Mouse (Mus musculus) MEL (cell line): Measurements from ENCODE around the gene Rnf215.

Source experiments
- CTCF ChIP-seq, 3 experiments: IDR thresholded peaks in 2 of 3; conservative IDR thresholded peaks in 1 of 3; 2 replicates each; pipeline ENCODE4 v1.5.1; 2011 to 2012; ENCODE audit warnings: low read length in 3 of 3, low read depth in 2 of 3, mild to moderate bottlenecking in 2 of 3, improper control_type of control experiment in 1 of 3, inconsistent platforms in 1 of 3, mixed read lengths in 1 of 3, moderate library complexity in 1 of 3; ENCODE audit not compliant: control insufficient read depth in 1 of 3, insufficient read depth in 1 of 3, poor library complexity in 1 of 3, severe bottlenecking in 1 of 3
- MAX ChIP-seq: IDR thresholded peaks from 2 replicates; pipeline ENCODE4 v1.6.1; 2011; ENCODE audit warnings: low read length, improper control_type of control experiment
- NRF1 ChIP-seq: IDR thresholded peaks from 2 replicates; pipeline ENCODE4 v1.6.1; 2014; ENCODE audit warnings: low read depth, mild to moderate bottlenecking, inconsistent platforms, low read length, improper control_type of control experiment, moderate library complexity; ENCODE audit not compliant: poor library complexity, insufficient read depth, severe bottlenecking
- POLR2A ChIP-seq, 2 experiments: IDR thresholded peaks; 2 replicates each; pipeline ENCODE4 v1.6.1; 2011 to 2012; ENCODE audit warnings: low read length in 2 of 2, mild to moderate bottlenecking in 2 of 2, control low read depth in 1 of 2, improper control_type of control experiment in 1 of 2, low read depth in 1 of 2, moderate library complexity in 1 of 2; ENCODE audit not compliant: control insufficient read depth in 1 of 2, insufficient read depth in 1 of 2, poor library complexity in 1 of 2
- RCOR1 ChIP-seq: IDR thresholded peaks from 2 replicates; pipeline ENCODE4 v1.6.1; 2012; ENCODE audit warnings: low read depth, mild to moderate bottlenecking, inconsistent platforms, low read length, improper control_type of control experiment
- TAL1 ChIP-seq: IDR thresholded peaks from 2 replicates; pipeline ENCODE4 v1.6.1; 2012; ENCODE audit warnings: mild to moderate bottlenecking, inconsistent platforms, low read length, moderate library complexity, mixed read lengths
- TBP ChIP-seq: IDR thresholded peaks from 2 replicates; pipeline ENCODE4 v1.8.0; 2011; ENCODE audit warnings: low read depth, low read length, improper control_type of control experiment
- ZKSCAN1 ChIP-seq: IDR thresholded peaks from 2 replicates; pipeline ENCODE4 v1.6.1; 2012; ENCODE audit warnings: low read depth, mild to moderate bottlenecking, inconsistent platforms, low read length, improper control_type of control experiment, moderate library complexity
- ZMIZ1 ChIP-seq: IDR thresholded peaks from 2 replicates; pipeline ENCODE4 v1.6.1; 2012; ENCODE audit warnings: low read depth, mild to moderate bottlenecking, inconsistent platforms, low read length, improper control_type of control experiment, moderate library complexity

DNA sequence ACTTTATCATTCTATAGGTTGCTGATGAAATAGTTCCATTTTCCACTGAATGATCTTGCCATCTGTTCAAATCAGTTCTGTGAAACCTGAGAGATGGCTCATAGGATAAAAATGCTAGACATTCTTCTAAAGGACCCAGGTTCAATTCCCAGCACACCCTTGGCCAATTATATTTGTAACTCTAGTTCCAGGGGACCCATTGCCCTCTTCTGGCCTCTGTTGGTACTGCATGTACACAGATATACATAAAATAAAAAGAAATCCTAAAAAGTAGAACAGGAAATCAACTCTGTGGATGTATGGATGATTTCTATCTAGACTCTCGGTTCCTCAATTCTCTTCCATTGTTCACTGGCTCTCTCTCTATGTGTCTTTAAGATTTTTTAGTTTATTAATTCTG lies 7.9 kb upstream of the Rnf215 start:
- TF ChIP-seq MAX: no peak
- TF ChIP-seq CTCF (IDR thresholded peaks at IDR 0.05 in 2 of 3, conservative IDR thresholded peaks at IDR 0.05 in 1 of 3; ENCODE audit: control insufficient read depth in 1 of 3, insufficient read depth in 1 of 3, low read depth in 2 of 3, low read length in 3 of 3, poor library complexity in 1 of 3, severe bottlenecking in 1 of 3): peak; percentile 7 to 64 (median 50); a peak in 4 of 6 replicates
- TF ChIP-seq POLR2A (IDR thresholded peaks at IDR 0.05; ENCODE audit: control insufficient read depth in 1 of 2, insufficient read depth in 1 of 2, low read depth in 1 of 2, low read length in 2 of 2, poor library complexity in 1 of 2): no peak
- TF ChIP-seq TBP: no peak
- no peak for TF ChIP-seq NRF1
- no peak for TF ChIP-seq ZKSCAN1
- TF ChIP-seq ZMIZ1: no peak
- no peak for TF ChIP-seq RCOR1
- TF ChIP-seq TAL1: no peak
